Mouse (Mus musculus) intestine, postnatal 0 days (tissue): Measurements from ENCODE around the gene Smad6. TPM values are rescaled to one million over a fixed set of nuclear protein-coding genes. Genes with fewer than 3 reads are reported as not detected.

Source experiments
- ATAC-seq: fragments of 200-750 bp; cut with Nextera tagmentation; 2 replicates; pipeline ENCODE4 v1.8.0; 2017; ENCODE audit warnings: mild to moderate bottlenecking, moderate TSS enrichment, moderate library complexity
- H3K27ac ChIP-seq: fragments of 300-500 bp; sonication (generic); 2 replicates; pipeline ENCODE4 v1.5.1; 2014; ENCODE audit warnings: mild to moderate bottlenecking, low read depth, low read length, moderate library complexity
- H3K27me3 ChIP-seq: fragments of 300-500 bp; sonication (generic); replicated peaks from 2 replicates; pipeline ENCODE4 v1.6.1; 2014; ENCODE audit warnings: low read length, mixed read lengths; ENCODE audit not compliant: control insufficient read depth, insufficient read depth
- H3K36me3 ChIP-seq: fragments of 300-500 bp; sonication (generic); 2 replicates; pipeline ENCODE4 v1.6.1; 2014; ENCODE audit warnings: mild to moderate bottlenecking, moderate library complexity; ENCODE audit not compliant: control insufficient read depth, insufficient read depth
- H3K4me1 ChIP-seq: fragments of 300-500 bp; sonication (generic); replicated peaks from 2 replicates; pipeline ENCODE4 v1.6.1; 2014; ENCODE audit warnings: antibody characterized with exemption, low read length, mixed read lengths; ENCODE audit not compliant: control insufficient read depth, insufficient read depth
- H3K4me2 ChIP-seq: fragments of 300-500 bp; sonication (generic); replicated peaks from 2 replicates; pipeline ENCODE4 v1.6.1; 2014; ENCODE audit warnings: low read depth, mild to moderate bottlenecking, moderate library complexity
- H3K4me3 ChIP-seq: fragments of 300-500 bp; sonication (generic); 2 replicates; pipeline ENCODE4 v1.5.1; 2014; ENCODE audit warnings: low read depth, low read length
- H3K9ac ChIP-seq: fragments of 300-500 bp; sonication (generic); 2 replicates; pipeline ENCODE4 v1.6.1; 2014; ENCODE audit warnings: mild to moderate bottlenecking, low read depth, low read length
- H3K9me3 ChIP-seq: fragments of 300-500 bp; sonication (generic); 2 replicates; pipeline ENCODE4 v1.6.1; 2016; ENCODE audit warnings: mixed run types; ENCODE audit not compliant: control insufficient read depth
- CTCF ChIP-seq: sonication (generic); IDR thresholded peaks from 2 replicates; pipeline ENCODE4 v1.5.1; 2016; ENCODE audit warnings: low read depth, mild to moderate bottlenecking, control low read depth, antibody characterized with exemption, moderate library complexity
- WGBS: fragments of 180-500 bp; shearing (Covaris S2); extraction: QIAGEN DNeasy Blood & Tissue Kit; methylation state at CpG from one replicate; pipeline ENCODE4 v1.1.7; 2014; 5-methylcytosine and 5-hydroxymethylcytosine counted together
- polyA plus RNA-seq: library from polyadenylated mRNA; unstranded; fragments of >200 nt; fragmentation: Nextera tagmentation; extraction: Ambion mirVana; gene quantifications from 2 replicates; pipeline ENCODE4 v1.2.1, GENCODE M21; 2015

Gene Smad6
- polyA plus RNA-seq, 1 experiment from 2014 or later: 6.1 TPM

GRCm38 (mm10) chr9:64045117-64045890 is 23.4 kb upstream of the Smad6 start:
- Histone ChIP-seq H3K36me3 (no peaks in the 10 kb centered on the region), H3K27me3 (no peaks in the 10 kb centered on the region), H3K9ac (no peak overlapping the region), H3K9me3 (no peaks in the 10 kb centered on the region), H3K4me1 (peaks cover 18% of the 10 kb centered on the region), H3K4me2 (peak overlapping the region; percentile 30; the same call in 1 of the 2 replicates), H3K4me3 (no peak overlapping the region), H3K27ac (peak overlapping the region; percentile 76)
- peak; percentile 51 for TF ChIP-seq CTCF
- 7% methylated on average over 14 of the region's 14 CpGs for WGBS
- ATAC-seq: peak; percentile 58

- no peak for TF ChIP-seq CTCF
Observed at GRCm38 (mm10) chr9:64044343-64044742, 22.5 kb upstream of the Smad6 start.

GRCm38 (mm10) chr9:64042911-64043310 is 21.1 kb upstream of the Smad6 start:
- no peak overlapping the region for H3K4me3 ChIP-seq
- no peaks in the 10 kb centered on the region for H3K27me3 ChIP-seq
- H3K36me3 ChIP-seq: no peaks in the 10 kb centered on the region
- no peak for TF ChIP-seq CTCF
- WGBS: 89% methylated on average over 4 of the region's 4 CpGs
- H3K4me2 ChIP-seq: no peak overlapping the region
- no peak overlapping the region for H3K27ac ChIP-seq
- H3K9me3 ChIP-seq: no peaks in the 10 kb centered on the region
- ATAC-seq: no peak
- no peak overlapping the region for H3K9ac ChIP-seq
- peaks cover 14% of the 10 kb centered on the region; the same call in 1 of the 2 replicates for H3K4me1 ChIP-seq

More at GRCm38 (mm10) chr9:64044343-64044742, 22.5 kb upstream of the Smad6 start:
- peaks cover 14% of the 10 kb centered on the region for H3K4me1 ChIP-seq
- no peaks in the 10 kb centered on the region for H3K27me3 ChIP-seq
- no peak overlapping the region for H3K4me3 ChIP-seq
- 73% methylated on average over 8 of the region's 8 CpGs for WGBS
- 0 out of 2 replicates have a peak overlapping the region, but pooled peaks have one; percentile 76 for H3K27ac ChIP-seq
- no peak overlapping the region for H3K9ac ChIP-seq
- no peak overlapping the region for H3K4me2 ChIP-seq
- ATAC-seq: no peak
- no peaks in the 10 kb centered on the region for H3K9me3 ChIP-seq
- no peaks in the 10 kb centered on the region for H3K36me3 ChIP-seq

- Histone ChIP-seq H3K9ac (no peak overlapping the region), H3K9me3 (no peaks in the 10 kb centered on the region), H3K27me3 (no peaks in the 10 kb centered on the region), H3K36me3 (no peaks in the 10 kb centered on the region), H3K4me2 (no peak overlapping the region), H3K4me1 (peaks cover 14% of the 10 kb centered on the region; the same call in 1 of the 2 replicates), H3K27ac (no peak overlapping the region), H3K4me3 (no peak overlapping the region)
- no peak for ATAC-seq
- WGBS: 85% methylated on average over 8 of the region's 8 CpGs
- TF ChIP-seq CTCF: no peak
Observed at GRCm38 (mm10) chr9:64042216-64042615, 20.4 kb upstream of the Smad6 start.

- ATAC-seq: no peak
- no peaks in the 10 kb centered on the region for H3K27me3 ChIP-seq
- H3K36me3 ChIP-seq: no peaks in the 10 kb centered on the region
- no peaks in the 10 kb centered on the region for H3K9me3 ChIP-seq
- no peak for TF ChIP-seq CTCF
- H3K27ac ChIP-seq: no peak overlapping the region
- no peak overlapping the region for H3K4me3 ChIP-seq
- no peak overlapping the region for H3K9ac ChIP-seq
- WGBS: 58% methylated on average over 6 of the region's 6 CpGs
- no peak overlapping the region for H3K4me2 ChIP-seq
- H3K4me1 ChIP-seq: no peaks in the 10 kb centered on the region
Observed at GRCm38 (mm10) chr9:64029908-64030631, 8.2 kb upstream of the Smad6 start.

- H3K4me3 ChIP-seq: no peak overlapping the region
- WGBS: 6% methylated on average over 3 of the region's 3 CpGs
- H3K4me2 ChIP-seq: no peak overlapping the region
- H3K9me3 ChIP-seq: no peaks in the 10 kb centered on the region
- peak; percentile 84 for TF ChIP-seq CTCF
- no peaks in the 10 kb centered on the region for H3K27me3 ChIP-seq
- no peak overlapping the region for H3K9ac ChIP-seq
- H3K36me3 ChIP-seq: no peaks in the 10 kb centered on the region; the same call in 1 of the 2 replicates
- H3K4me1 ChIP-seq: 0 out of 2 replicates have a peak, but pooled peaks cover 4% of the 10 kb centered on the region
- no peak overlapping the region for H3K27ac ChIP-seq
- no peak for ATAC-seq
Observed at GRCm38 (mm10) chr9:64025565-64025964, 3.7 kb upstream of the Smad6 start.
